Mouse (Mus musculus) kidney, adult 2 months (tissue): ENCODE data around the gene Tubb3.
"Not testable (repeated sequence)": the region's sequence is repeated elsewhere in the genome, so short reads cannot be mapped to it uniquely, and the experiment has no call there.

Experiments used
- CTCF ChIP-seq: fragments of 200-500 bp; conservative IDR thresholded peaks from 2 replicates; pipeline ENCODE4 v1.5.1; 2011; ENCODE audit warnings: low read depth, mild to moderate bottlenecking, control low read depth, low read length, moderate library complexity, mixed read lengths; ENCODE audit not compliant: insufficient read depth, insufficient read length
- POLR2A ChIP-seq: fragments of 200-500 bp; IDR thresholded peaks from one replicate; pipeline ENCODE4 v1.6.1; 2011; ENCODE audit warnings: low read depth, low read length, control low read depth

DNA sequence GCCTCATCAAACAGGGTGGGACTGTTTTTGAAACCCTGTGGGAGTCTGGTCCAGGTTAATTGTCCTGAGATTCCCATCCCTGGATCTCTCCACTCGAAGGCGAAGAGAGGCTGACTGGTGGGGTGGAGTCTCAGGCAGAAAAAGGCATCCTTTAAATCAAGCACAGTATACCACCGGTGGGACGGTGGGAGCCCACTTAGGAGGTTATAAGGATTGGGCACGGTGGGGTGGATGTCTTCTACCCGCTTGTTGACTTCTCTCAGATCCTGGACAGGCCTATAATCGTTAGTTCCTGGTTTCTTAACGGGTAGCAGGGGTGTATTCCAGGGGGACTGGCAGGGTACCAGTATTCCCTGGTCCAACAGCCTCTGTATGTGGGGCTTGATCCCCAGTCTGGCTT is 19.7 kb downstream of the Tubb3 start:
- not testable (repeated sequence) for TF ChIP-seq POLR2A, CTCF
